Mouse (Mus musculus): ENCODE measurements around the gene Mettl1. TPM values are rescaled to one million over a fixed set of nuclear protein-coding genes. Genes with fewer than 3 reads are reported as not detected.

Mettl1 gene
- polyA plus RNA-seq, 1 experiment from 2014 or later = 17.4 TPM

MicroRNA genes within 50 kb of the gene (microRNA counts, 519-probe panel; counts per million panel counts)
- microRNA mmu-miR-26a = 3,936 counts per million, percentile 25 among the panel's probes with 10 or more counts
- microRNA mmu-miR-546 = not detected

Small RNA genes within 50 kb of the gene (microRNA-seq; reads per million reads assigned to microRNA genes)
- gene Mir26a-2 (36.9 reads per million, percentile 46 among the genes with 10 or more reads in this experiment), gene Mir546 (0.59 reads per million)

Other genes with a start within 250 kb of the Mettl1 start
- gene Atp23, start 140.1 kb upstream of the Mettl1 start, polyA plus RNA-seq (2014; fragmentation: Nextera tagmentation; extraction: Ambion mirVana) = 13.6 and 14.1 TPM in 2 replicates
- gene Ctdsp2, start 62.7 kb upstream of the Mettl1 start, polyA plus RNA-seq (2014; fragmentation: Nextera tagmentation; extraction: Ambion mirVana) = 19.1 and 26.2 TPM in 2 replicates
- gene Avil, start 40.7 kb upstream of the Mettl1 start, polyA plus RNA-seq (2014; fragmentation: Nextera tagmentation; extraction: Ambion mirVana) = 1.9 and 2.1 TPM in 2 replicates
- 56.0 and 64.9 TPM in 2 replicates for gene Tsfm, start 10.6 kb upstream of the Mettl1 start, polyA plus RNA-seq (2014; fragmentation: Nextera tagmentation; extraction: Ambion mirVana)
- 0.08 and 0.22 TPM in 2 replicates for gene Eef1akmt3, start 99 bp downstream of the Mettl1 start, polyA plus RNA-seq (2014; fragmentation: Nextera tagmentation; extraction: Ambion mirVana)
- gene Cyp27b1, start 6.8 kb downstream of the Mettl1 start, polyA plus RNA-seq (2014; fragmentation: Nextera tagmentation; extraction: Ambion mirVana) = not detected in 2 replicates
- gene March9, start 18.8 kb downstream of the Mettl1 start, polyA plus RNA-seq (2014; fragmentation: Nextera tagmentation; extraction: Ambion mirVana) = 11.8 and 17.4 TPM in 2 replicates
- 1,072 and 1,231 TPM in 2 replicates for gene Cdk4, start 22.1 kb downstream of the Mettl1 start, polyA plus RNA-seq (2014; fragmentation: Nextera tagmentation; extraction: Ambion mirVana)
- 67.7 and 71.7 TPM in 2 replicates for gene Tspan31, start 28.9 kb downstream of the Mettl1 start, polyA plus RNA-seq (2014; fragmentation: Nextera tagmentation; extraction: Ambion mirVana)
- 8.1 and 13.1 TPM in 2 replicates for gene Agap2, start 33.9 kb downstream of the Mettl1 start, polyA plus RNA-seq (2014; fragmentation: Nextera tagmentation; extraction: Ambion mirVana)
- 82.1 and 82.7 TPM in 2 replicates for gene Os9, start 79.7 kb downstream of the Mettl1 start, polyA plus RNA-seq (2014; fragmentation: Nextera tagmentation; extraction: Ambion mirVana)
- gene B4galnt1, start 123.8 kb downstream of the Mettl1 start, polyA plus RNA-seq (2014; fragmentation: Nextera tagmentation; extraction: Ambion mirVana) = 66.8 and 74.1 TPM in 2 replicates
- 0.58 and 0.66 TPM in 2 replicates for gene Slc26a10, start 139.2 kb downstream of the Mettl1 start, polyA plus RNA-seq (2014; fragmentation: Nextera tagmentation; extraction: Ambion mirVana)
- gene Arhgef25, start 148.7 kb downstream of the Mettl1 start, polyA plus RNA-seq (2014; fragmentation: Nextera tagmentation; extraction: Ambion mirVana) = 19.0 and 19.6 TPM in 2 replicates
- 219 and 244 TPM in 2 replicates for gene Dtx3, start 154.3 kb downstream of the Mettl1 start, polyA plus RNA-seq (2014; fragmentation: Nextera tagmentation; extraction: Ambion mirVana)
- 12.5 and 14.6 TPM in 2 replicates for gene Pip4k2c, start 170.2 kb downstream of the Mettl1 start, polyA plus RNA-seq (2014; fragmentation: Nextera tagmentation; extraction: Ambion mirVana)
- 75.3 and 94.7 TPM in 2 replicates for gene Kif5a, start 221.9 kb downstream of the Mettl1 start, polyA plus RNA-seq (2014; fragmentation: Nextera tagmentation; extraction: Ambion mirVana)
- 295 and 323 TPM in 2 replicates for gene Dctn2, start 225.0 kb downstream of the Mettl1 start, polyA plus RNA-seq (2014; fragmentation: Nextera tagmentation; extraction: Ambion mirVana)
- gene Mbd6, start 247.6 kb downstream of the Mettl1 start, polyA plus RNA-seq (2014; fragmentation: Nextera tagmentation; extraction: Ambion mirVana) = 17.4 and 18.0 TPM in 2 replicates